Mouse (Mus musculus) layer of hippocampus, postnatal 36 days (tissue): ENCODE measurements around the gene Pygl. TPM values are rescaled to one million over a fixed set of nuclear protein-coding genes. Genes with fewer than 3 reads are reported as not detected.
"Not testable (repeated sequence)": the region's sequence is repeated elsewhere in the genome, so short reads cannot be mapped to it uniquely, and the experiment has no call there.

Experiments
- DNase-seq, 2 experiments: peaks; one replicate each; pipeline ENCODE4 v3.0.0; 2022
- total RNA-seq, 2 experiments: library from RNA; stranded (reverse); gene quantifications; 2 replicates each; pipeline ENCODE4 v1.2.3; 2021

The Pygl gene
- total RNA-seq, 2 experiments from 2014 or later, result 3.4 to 5.8 TPM

- no peak for DNase-seq
Measured at GRCm38 (mm10) chr12:70227121-70227932, 4.0 kb downstream of the Pygl start.

GRCm38 (mm10) chr12:70226655-70227054 lies 4.6 kb downstream of the Pygl start:
- no peak for DNase-seq

- DNase-seq, result no peak
Measured at GRCm38 (mm10) chr12:70223331-70223730, 8.0 kb downstream of the Pygl start.

DNA sequence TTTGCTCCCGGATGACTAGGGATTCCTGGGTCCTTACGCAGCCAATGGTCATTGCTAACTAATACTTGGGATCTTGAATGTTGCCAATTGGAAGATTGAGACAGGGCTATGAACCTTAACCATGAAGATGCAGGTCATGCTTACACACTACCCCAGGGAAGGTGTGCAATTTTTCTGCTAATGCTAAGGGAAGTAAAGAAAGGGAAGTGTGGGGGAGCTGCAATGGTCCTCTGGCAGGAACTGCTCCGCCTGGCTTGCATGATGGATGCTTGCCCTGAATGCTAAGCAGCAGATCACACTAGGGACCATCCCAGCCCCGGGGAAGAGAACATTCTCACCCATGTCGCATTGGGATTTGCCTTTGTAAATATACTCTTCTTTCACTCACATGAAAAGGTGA lies 9.9 kb downstream of the Pygl start:
- DNase-seq, result no peak

DNA sequence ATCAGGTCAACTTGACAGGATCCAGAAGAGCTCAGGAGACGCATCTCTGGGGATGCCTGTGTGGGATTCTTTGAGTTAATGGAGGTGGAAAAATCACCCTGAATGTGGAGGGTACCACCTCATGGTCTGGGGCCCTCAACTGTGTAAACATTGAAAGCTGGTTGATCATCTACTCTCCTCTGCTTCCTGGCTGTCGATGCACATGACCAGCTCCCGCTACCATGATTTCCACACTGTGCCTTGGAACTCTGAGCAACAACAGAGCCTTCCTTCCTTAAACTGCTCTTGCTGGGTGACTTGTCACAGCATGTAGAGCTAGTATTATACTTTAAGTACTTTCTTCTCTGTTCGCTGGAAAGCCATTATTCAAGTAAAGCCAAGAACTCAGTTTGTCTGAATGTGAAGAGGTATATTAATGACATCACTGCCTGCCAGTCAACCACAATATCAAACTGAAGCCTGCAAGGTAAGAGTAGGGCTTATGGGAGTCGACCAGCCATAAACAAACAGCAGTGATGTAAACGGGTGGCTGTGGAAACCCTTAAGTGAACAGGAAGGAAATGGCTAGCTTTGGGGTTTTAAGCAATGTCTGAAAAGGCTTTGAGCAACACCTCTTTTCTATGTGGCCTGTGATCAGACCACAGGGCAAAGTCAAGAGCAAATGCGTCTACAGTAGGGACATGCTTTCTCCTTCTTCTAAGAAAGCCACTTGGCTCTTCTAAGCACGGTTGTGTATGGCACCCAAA lies 12.3 kb downstream of the Pygl start:
- no peak for DNase-seq

- DNase-seq, result no peak
Measured at GRCm38 (mm10) chr12:70216229-70216800, 15.0 kb downstream of the Pygl start.

GRCm38 (mm10) chr12:70214281-70214680 lies 17.0 kb downstream of the Pygl start:
- DNase-seq, result no peak

DNA sequence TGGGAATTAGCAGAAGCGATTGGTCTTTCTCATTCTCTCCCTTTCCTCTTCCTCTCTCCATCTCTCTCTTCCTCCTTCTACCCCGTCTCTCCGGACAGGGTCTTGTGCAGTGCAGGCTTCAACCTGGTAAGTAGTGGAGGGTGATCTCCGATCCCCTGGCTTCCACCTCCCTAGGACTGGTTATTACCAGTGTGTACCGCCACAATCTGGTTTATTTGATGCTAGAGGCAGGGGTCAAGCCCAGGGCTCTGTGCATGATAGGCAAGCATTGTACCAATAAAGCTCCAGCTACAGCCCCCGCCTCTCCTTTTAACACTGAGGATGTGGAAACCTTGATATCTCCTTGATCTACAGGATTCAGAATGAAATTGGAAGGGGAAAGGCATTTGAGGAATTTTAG lies 17.7 kb downstream of the Pygl start:
- no peak for DNase-seq

- no peak for DNase-seq
Measured at GRCm38 (mm10) chr12:70212501-70212900, 18.8 kb downstream of the Pygl start.

DNA sequence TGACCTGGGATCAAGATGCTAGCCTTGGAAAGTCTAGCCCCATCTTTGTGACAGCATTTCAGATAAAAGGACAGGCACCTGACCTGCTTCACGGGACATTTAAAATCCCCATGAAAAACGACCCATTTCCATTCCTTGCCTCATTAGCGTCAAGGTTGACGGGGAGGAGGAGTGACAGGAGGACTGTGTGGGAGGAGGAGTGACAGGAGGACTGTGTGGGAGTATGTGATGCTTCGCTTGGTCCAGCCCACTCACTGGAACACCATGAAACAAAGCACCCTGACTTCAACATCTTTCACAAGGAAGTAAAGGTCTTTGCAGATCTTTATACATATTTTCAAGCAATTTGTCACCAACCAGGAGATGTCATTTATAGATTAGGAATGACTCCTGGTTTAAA lies 23.1 kb downstream of the Pygl start:
- DNase-seq, result no peak

- no peak for DNase-seq
Measured at GRCm38 (mm10) chr12:70204433-70204832, 26.9 kb downstream of the Pygl start.

- DNase-seq, result no peak
Measured at GRCm38 (mm10) chr12:70201926-70202529, 29.3 kb downstream of the Pygl start.

DNA sequence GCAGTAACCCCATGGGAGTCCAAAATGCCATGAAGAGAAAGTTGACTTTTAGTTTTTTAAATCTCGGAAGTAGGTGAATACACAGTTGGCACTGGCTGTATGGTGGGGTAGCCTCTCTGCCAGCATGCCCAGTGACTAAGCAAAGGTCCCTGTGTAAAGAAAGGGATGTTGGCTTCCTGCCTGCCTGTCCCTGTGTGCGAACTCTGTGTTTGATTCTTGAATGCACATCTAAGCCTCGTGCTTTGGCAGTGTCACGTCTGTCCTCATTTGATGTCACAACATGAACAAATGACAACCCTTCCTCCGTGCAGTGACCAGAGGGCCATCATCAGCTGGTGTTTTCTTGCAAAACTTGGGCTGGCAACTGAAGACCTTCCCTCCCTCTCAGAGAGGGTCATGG lies 34.9 kb downstream of the Pygl start:
- DNase-seq, result no peak

DNA sequence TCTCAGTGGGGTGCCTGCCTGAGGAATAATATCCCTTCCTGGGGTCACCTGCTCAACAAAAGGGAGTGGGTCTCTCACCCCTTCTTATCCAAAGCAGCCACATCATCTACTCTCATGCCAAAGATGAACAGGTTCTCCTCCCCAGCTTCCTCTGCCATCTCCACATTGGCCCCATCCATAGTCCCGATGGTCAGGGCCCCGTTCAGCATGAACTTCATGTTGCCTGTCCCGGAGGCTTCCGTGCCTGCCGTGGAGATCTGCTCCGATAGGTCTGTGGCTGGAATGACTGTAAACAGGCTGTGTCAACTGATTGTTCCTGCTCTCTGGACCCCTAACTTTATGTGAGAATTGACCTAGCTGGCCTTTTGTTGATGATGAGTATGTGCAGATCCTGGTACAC lies 35.9 kb downstream of the Pygl start:
- no peak for DNase-seq

GRCm38 (mm10) chr12:70192267-70192727 lies 39.0 kb downstream of the Pygl start:
- DNase-seq, result peak; percentile 15 to 16

GRCm38 (mm10) chr12:70184173-70184783 lies 47.0 kb downstream of the Pygl start:
- no peak for DNase-seq

DNA sequence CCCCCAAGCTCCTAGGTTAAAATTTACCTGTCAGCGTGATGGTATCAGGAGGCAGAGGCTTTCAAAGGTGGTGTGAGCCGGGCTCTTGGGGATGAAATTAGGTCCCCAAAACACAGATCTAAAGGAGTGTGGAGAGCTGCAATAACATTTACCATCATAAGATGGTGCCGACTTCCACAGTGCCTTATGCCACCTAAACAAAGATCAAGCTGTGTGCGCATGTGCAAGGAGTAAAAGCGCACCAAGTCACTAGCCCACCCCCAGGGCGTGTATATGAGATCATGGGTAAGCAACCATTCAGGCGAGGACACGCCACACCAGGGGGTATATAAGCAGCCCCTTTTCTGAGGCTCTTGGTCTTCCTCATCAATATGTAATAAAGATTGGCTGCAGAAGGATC lies 47.8 kb downstream of the Pygl start:
- DNase-seq, result not testable (repeated sequence)

GRCm38 (mm10) chr12:70169969-70170368 lies 61.3 kb downstream of the Pygl start:
- no peak for DNase-seq

GRCm38 (mm10) chr12:70167950-70168349 lies 63.3 kb downstream of the Pygl start:
- DNase-seq, result no peak

- DNase-seq, result no peak
Measured at GRCm38 (mm10) chr12:70164741-70165140, 66.5 kb downstream of the Pygl start.

- no peak for DNase-seq
Measured at GRCm38 (mm10) chr12:70161057-70161456, 70.2 kb downstream of the Pygl start.

GRCm38 (mm10) chr12:70157292-70158066 lies 73.8 kb downstream of the Pygl start:
- no peak for DNase-seq
